Mouse (Mus musculus): Measurements from ENCODE around the gene Hypk. TPM values are rescaled to one million over a fixed set of nuclear protein-coding genes. Genes with fewer than 3 reads are reported as not detected.

Gene Hypk
- total RNA-seq, 4 experiments from 2014 or later, result 12.1 to 25.0 (median 17.5) TPM

GRCm38 (mm10) chr2:121505942-121506882 is 53.1 kb downstream of the Hypk start, which contains the start of the genes Mfap1a and Wdr76:
Mfap1a (minus strand) TSS chr2:121506665.
Wdr76 (plus strand) TSS chr2:121506723.
- peak; percentile 69 to 77 for DNase-seq (ENCODE audit: low spot score in 2 of 2)

DNA sequence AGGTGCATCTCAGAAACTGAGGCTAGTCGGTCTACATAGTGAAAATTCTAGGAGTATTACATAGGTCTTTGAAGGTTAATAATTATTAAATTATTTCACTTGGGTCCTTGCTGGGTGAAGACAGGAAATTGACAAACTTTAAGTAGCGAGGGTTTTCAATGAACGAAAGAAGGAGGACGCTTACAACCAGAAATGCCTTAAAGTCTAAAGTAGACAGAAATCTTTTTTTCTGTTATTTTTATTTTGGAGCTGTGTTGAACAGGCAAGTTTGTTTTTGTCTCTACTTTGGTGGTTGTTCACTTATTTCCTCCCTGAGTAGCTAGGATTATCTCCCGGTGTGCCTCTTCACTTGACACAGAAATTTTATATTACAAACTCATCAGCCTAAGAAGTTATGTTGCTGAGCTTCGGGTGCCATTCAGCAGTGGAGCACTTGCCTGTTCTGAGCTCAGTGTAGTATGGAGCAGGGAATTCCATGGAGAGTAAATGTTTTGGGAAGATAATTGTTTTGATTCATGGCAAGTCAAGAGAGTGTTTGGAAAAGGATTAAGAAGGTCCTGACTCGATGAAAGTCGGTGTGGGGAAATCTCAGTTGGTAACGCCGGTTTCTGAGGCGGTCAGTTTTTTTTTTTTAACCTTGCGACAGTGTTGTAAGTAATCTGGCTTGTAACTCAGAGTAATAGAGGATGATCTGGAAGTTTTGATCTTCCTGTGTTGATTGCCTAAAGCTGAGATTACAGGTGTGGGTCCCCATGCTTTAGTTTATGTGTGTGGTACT is 54.3 kb downstream of the Hypk start:
- DNase-seq (ENCODE audit: low spot score in 2 of 2), result no peak

DNA sequence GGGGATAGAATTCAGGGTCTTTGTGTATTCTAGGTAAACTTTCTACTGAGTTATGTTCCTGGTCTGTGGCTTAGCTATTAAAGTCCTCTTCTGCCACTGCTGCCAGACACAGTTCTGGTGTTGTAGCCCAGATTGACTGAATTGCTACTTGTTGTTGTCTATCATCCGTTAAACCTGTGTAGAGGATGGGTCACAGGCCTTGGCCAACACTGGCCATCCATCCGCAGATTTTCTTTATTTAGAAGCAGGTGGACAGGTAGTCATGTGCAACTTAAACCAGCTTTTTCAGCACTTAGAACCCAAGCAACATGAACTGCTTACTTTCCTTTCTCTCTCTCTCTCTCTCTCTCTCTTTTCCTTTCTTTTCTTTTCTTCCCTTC is 54.9 kb downstream of the Hypk start:
- DNase-seq (ENCODE audit: low spot score in 2 of 2), result no peak

Small RNA genes lying within 50 kb of the gene (microRNA-seq; reads per million reads assigned to microRNA genes)
- gene Gm22953, result 0 reads per million in 2 experiments

Other genes starting within 250 kb of the Hypk start
- gene Trp53bp1, start 181.9 kb upstream of the Hypk start, total RNA-seq (2022), result 100 to 1,000 TPM; 139 to 154 (median 147) TPM
- gene Map1a, start 163.7 kb upstream of the Hypk start, total RNA-seq (2022), result 100 to 1,000 TPM; 617 to 748 (median 671) TPM
- 100 to 1,000 TPM; 121 to 145 (median 130) TPM for gene Ppip5k1, start 97.9 kb upstream of the Hypk start, total RNA-seq (2022)
- 100 to 1,000 TPM; 418 to 426 (median 425) TPM for gene Ckmt1, start 95.6 kb upstream of the Hypk start, total RNA-seq (2022)
- gene Strc, start 66.1 kb upstream of the Hypk start, total RNA-seq (2022), result under 1 TPM; 0.09 to 0.91 (median 0.32) TPM
- gene Pdia3, start 39.5 kb upstream of the Hypk start, total RNA-seq (2022), result 100 to 1,000 TPM; 140 to 171 (median 153) TPM
- 1 to 10 TPM; 4.2 to 5.9 (median 5.1) TPM for gene Catsper2, start 39.5 kb upstream of the Hypk start, total RNA-seq (2022)
- gene Ell3, start 9.0 kb upstream of the Hypk start, total RNA-seq (2022), result not detected
- gene Serf2, start 4.1 kb upstream of the Hypk start, total RNA-seq (2022), result 100 to 1,000 TPM; 116 to 169 (median 143) TPM
- 1 to 10 TPM in 1 of 4 experiments, under 1 TPM in 3; 0.27 to 1.1 (median 0.50) TPM for gene Serinc4, start 3.5 kb downstream of the Hypk start, total RNA-seq (2022)
- 10 to 100 TPM; 39.4 to 47.4 (median 43.8) TPM for gene Mfap1b, start 20.8 kb downstream of the Hypk start, total RNA-seq (2022)
- 10 to 100 TPM; 31.1 to 37.4 (median 33.7) TPM for gene Mfap1a, start 53.4 kb downstream of the Hypk start, total RNA-seq (2022)
- 1 to 10 TPM; 4.8 to 5.3 (median 4.9) TPM for gene Wdr76, start 53.4 kb downstream of the Hypk start, total RNA-seq (2022)